Mouse (Mus musculus) c-Kit-positive CD71-negative TER-119-negative erythroid progenitor cells, embryonic 14.5 days (primary cell): ENCODE results near the gene Trp53bp2.

ENCODE experiments used
- DNase-seq: peaks from one replicate; pipeline ENCODE4 v3.0.0-alpha.2; 2013; ENCODE audit warnings: low read depth

Gene Trp53bp2

DNA sequence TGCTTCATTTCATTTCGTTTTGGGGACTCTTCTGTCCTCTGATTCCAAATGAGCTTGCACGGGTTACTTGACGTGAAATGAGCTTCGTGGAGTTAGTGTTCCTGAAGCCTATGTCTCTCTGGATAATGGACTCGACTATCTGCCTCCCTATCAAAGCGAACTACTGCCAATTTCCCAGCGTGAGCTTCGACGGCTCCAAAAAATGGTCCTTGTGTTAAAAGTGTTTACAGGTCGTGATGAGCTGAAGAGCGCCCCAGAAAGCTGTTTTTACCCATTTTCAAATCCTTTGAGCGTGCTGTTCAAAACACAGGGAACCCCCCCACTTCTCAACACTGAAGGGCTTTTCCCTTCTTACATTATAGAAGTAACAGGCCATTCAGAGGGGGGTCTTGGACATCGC, 729 bp upstream of the Trp53bp2 start:
- no peak for DNase-seq

- no peak for DNase-seq
Observed at GRCm38 (mm10) chr1:182409401-182410173, 615 bp downstream of the Trp53bp2 start.

DNA sequence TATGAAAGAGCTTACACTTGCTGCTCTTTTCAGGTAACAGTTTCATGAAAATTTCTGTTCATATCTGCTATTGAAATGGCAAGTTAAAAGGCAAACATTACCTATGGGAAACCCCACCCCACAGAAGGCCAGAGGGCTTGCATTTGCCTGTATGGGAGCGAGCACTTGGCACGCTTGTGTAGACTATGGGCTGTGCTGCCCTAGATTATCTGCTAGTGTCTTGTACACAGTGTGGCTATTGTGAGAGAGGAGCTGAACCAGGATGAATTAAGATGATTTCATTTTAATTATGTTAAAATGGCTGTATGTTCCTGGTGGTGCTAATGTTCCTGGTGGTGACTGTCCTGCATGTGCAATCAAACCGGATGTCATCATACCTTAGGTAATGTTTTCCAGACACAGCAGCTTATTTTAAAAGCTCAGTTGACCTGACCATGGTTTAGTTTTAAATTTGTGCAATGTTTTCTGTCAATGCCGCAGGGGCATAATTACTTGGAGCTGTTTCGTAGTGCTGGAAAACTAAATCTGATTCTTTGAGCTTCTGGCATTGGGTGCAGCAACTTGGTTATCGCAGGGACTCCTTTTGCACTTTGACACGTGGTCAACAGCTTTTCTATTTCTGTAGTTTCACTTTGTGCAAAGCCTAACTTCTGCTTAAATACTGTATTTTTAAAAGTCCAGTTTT, 3.8 kb downstream of the Trp53bp2 start:
- no peak for DNase-seq

DNA sequence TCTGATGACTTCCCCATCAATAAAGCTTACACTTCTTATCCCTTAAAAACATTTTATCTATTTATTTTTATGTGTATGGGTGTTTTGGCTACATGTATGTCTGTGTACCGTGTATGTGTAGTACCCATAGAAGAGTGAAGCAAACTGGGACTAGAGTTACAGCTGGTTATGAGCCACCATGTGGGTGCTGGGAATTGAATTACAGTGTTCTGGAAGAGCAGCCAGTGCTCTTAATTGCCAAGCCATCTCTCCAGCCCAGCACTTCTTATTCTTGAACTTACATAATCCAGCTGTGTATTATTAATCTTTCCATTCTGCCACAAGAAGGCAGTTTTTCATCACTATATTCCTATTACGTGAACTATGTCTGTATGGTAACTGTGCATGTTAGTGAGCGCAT, 10.5 kb downstream of the Trp53bp2 start:
- DNase-seq, result no peak

GRCm38 (mm10) chr1:182424274-182424673, 15.3 kb downstream of the Trp53bp2 start:
- no peak for DNase-seq

DNA sequence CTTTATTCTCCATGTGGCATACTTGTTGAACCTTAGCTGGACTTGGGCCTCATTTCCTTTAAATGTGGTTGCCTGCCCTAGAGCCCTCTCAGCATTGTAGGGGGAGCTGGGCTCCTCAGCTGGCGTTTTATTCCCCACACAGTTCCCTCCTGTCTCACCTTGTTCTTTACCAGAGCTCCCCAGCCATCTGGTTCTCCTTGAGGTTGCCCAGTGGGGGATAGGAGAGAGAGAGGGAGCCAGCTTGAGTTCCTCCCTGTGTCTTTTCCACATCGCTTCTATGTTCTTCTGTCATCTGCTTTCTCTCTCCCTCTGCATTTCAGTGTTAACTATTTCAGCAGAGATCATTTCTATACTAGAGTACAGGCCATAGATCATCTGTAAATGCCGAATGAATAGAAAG, 16.2 kb downstream of the Trp53bp2 start:
- no peak for DNase-seq

- no peak for DNase-seq
Observed at GRCm38 (mm10) chr1:182426444-182426843, 17.5 kb downstream of the Trp53bp2 start.

GRCm38 (mm10) chr1:182427426-182427825, 18.5 kb downstream of the Trp53bp2 start:
- DNase-seq, result no peak

GRCm38 (mm10) chr1:182429826-182430225, 20.9 kb downstream of the Trp53bp2 start:
- DNase-seq, result no peak

- no peak for DNase-seq
Observed at GRCm38 (mm10) chr1:182430676-182431075, 21.7 kb downstream of the Trp53bp2 start.

DNA sequence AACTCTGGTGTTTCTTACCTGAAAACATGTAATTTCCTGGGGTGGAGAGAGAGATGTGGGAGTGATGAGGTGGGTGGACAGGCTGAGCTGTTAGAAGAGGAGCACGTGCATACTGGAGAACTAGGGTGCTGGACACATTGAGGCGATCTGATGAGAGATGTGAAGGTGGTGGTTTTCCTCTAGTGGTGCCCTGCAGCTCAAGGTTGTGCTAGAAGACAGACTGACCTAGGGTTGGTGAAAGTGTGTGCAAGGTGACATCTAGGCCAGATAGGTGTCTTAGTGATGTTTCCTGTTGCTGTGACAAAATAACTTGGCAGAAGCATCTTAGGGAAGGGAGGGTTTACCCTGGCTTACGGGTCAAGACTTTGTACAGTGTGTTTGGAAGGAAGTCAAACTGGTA, 23.1 kb downstream of the Trp53bp2 start:
- no peak for DNase-seq

DNA sequence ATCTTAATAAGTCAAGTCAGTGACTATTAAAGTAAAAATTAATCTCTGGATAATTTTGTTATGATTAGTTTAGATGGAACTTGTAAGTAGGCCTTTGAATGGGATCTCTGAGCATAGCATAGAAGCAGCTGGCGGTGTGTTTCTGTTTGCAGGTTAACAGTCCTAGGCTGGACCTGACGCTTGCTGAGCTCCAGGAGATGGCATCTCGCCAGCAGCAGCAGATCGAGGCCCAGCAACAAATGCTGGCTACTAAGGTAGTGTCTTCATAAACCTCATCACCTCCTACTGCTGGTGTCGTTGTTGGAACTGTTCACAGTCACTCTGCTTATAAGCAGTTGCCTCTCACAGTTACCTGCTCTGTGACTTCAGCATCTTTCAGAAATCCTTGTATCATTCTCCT, 27.8 kb downstream of the Trp53bp2 start:
- DNase-seq, result no peak

GRCm38 (mm10) chr1:182439546-182440222, 30.7 kb downstream of the Trp53bp2 start:
- no peak for DNase-seq

GRCm38 (mm10) chr1:182441791-182442473, 33.0 kb downstream of the Trp53bp2 start:
- no peak for DNase-seq

DNA sequence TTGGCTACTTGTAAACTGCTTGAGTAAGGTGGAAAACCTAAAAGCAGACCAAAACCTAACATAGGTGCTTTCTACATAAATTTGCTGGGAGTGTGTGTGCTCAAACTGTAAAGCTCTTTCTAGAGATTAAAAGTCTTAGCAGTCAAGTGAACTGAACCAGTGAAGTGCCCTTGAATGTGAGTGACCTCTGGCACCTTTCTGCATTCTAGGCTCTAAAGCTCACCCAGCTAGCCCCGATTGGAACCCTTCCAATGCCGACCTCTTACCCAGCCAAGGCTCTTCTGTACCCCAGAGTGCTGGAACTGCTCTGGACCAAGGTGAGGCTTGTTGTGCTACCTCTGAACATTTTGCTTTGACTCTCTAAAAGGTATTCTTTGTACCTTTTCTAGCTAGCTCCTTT, 35.1 kb downstream of the Trp53bp2 start:
- no peak for DNase-seq

DNA sequence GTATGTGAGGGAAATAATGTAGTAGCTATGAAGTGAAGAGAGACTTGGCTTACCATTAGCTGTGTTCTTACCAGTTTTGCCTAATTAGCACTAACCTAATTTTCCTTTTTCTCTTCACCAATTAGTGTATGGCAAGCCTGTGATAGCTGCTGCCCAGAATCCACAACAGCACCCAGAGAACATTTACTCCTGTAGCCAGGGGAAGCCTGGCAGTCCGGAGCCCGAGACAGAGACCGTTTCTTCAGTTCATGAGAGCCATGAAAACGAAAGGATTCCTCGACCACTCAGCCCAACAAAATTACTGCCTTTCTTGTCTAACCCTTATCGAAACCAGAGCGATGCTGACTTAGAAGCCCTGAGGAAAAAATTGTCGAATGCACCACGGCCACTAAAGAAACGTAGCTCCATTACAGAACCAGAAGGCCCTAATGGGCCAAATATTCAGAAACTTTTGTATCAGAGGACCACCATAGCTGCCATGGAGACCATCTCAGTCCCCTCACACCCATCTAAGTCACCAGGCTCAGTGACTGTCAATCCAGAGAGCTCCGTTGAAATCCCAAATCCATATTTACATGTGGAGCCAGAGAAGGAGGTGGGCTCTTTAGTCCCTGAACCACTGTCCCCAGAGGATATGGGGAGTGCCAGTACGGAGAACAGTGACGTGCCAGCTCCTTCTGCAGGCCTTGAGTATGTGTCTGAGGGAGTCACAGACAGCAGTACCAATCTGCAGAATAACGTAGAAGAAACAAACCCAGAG, 39.5 kb downstream of the Trp53bp2 start:
- DNase-seq, result no peak

- DNase-seq, result no peak
Observed at GRCm38 (mm10) chr1:182452473-182452872, 43.5 kb downstream of the Trp53bp2 start.

DNA sequence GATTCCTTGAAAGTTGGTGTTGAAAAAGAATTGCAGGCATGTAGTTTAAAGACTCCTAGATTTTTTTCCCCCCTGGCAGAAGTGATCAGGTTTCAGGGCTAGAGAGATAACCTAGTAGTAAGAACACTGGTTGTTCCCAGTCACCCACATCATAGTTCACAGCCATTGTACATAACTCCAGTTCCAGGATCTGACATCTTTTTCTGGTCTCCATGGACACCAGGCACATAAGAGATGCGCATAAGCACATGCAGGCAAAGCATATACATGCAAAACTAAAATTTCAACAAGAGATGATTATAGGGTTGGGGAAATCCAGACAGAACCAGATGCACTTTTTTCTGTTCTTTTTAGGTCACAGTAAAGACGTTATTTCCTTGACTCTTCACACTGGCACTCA, 46.1 kb downstream of the Trp53bp2 start:
- no peak for DNase-seq

- no peak for DNase-seq
Observed at GRCm38 (mm10) chr1:182458556-182458955, 49.6 kb downstream of the Trp53bp2 start.

GRCm38 (mm10) chr1:182459436-182459835, 50.5 kb downstream of the Trp53bp2 start:
- no peak for DNase-seq
